Mouse (Mus musculus): ENCODE measurements around the gene Scube2. TPM values are rescaled to one million over a fixed set of nuclear protein-coding genes. Genes with fewer than 3 reads are reported as not detected.

Gene Scube2
- polyA plus RNA-seq, 1 experiment from 2014 or later: 3.2 TPM

GRCm38 (mm10) chr7:109848867-109849733, 16.4 kb downstream of the Scube2 start:
- Histone ChIP-seq H3K27ac (ENCODE audit: low read depth, low read length) (peak overlapping the region; percentile 62; the same call in 1 of the 2 replicates), H3K9ac (ENCODE audit: low read depth, low read length) (no peak overlapping the region), H3K4me2 (replicated peaks; ENCODE audit: low read depth, low read length) (no peak overlapping the region), H3K4me3 (ENCODE audit: low read depth, low read length) (no peak overlapping the region), H3K9me3 (ENCODE audit: control insufficient read depth, low read length) (no peaks in the 10 kb centered on the region), H3K27me3 (ENCODE audit: control insufficient read depth, insufficient read depth, low read length) (no peaks in the 10 kb centered on the region), H3K4me1 (replicated peaks; ENCODE audit: control insufficient read depth, insufficient read depth, low read length) (peaks cover 4% of the 10 kb centered on the region), H3K36me3 (ENCODE audit: control insufficient read depth, insufficient read depth, low read length) (no peaks in the 10 kb centered on the region)
- DNase-seq (ENCODE audit: low spot score): peak; percentile 44
- 37% methylated on average over 11 of the region's 11 CpGs for WGBS
- ATAC-seq (ENCODE audit: low FRiP score): peak; percentile 68

- no peaks in the 10 kb centered on the region for H3K9me3 ChIP-seq (ENCODE audit: control insufficient read depth, low read length)
- H3K4me3 ChIP-seq (ENCODE audit: low read depth, low read length): no peak overlapping the region
- ATAC-seq (ENCODE audit: low FRiP score) (no peak), DNase-seq (ENCODE audit: low spot score) (no peak)
- no peaks in the 10 kb centered on the region for H3K27me3 ChIP-seq (ENCODE audit: control insufficient read depth, insufficient read depth, low read length)
- H3K27ac ChIP-seq (ENCODE audit: low read depth, low read length): no peak overlapping the region
- no peak overlapping the region for H3K9ac ChIP-seq (ENCODE audit: low read depth, low read length)
- no peak overlapping the region for H3K4me2 ChIP-seq (replicated peaks; ENCODE audit: low read depth, low read length)
- 87% methylated on average over 6 of the region's 6 CpGs for WGBS
- H3K4me1 ChIP-seq (replicated peaks; ENCODE audit: control insufficient read depth, insufficient read depth, low read length): no peaks in the 10 kb centered on the region
- no peaks in the 10 kb centered on the region for H3K36me3 ChIP-seq (ENCODE audit: control insufficient read depth, insufficient read depth, low read length)
These were observed 21.4 kb downstream of the Scube2 start for GRCm38 (mm10) chr7:109844100-109844499.

GRCm38 (mm10) chr7:109841618-109842418, 23.7 kb downstream of the Scube2 start:
- DNase-seq (ENCODE audit: low spot score) (no peak), ATAC-seq (ENCODE audit: low FRiP score) (no peak)
- Histone ChIP-seq H3K4me1 (replicated peaks; ENCODE audit: control insufficient read depth, insufficient read depth, low read length) (no peaks in the 10 kb centered on the region), H3K36me3 (ENCODE audit: control insufficient read depth, insufficient read depth, low read length) (no peaks in the 10 kb centered on the region), H3K9me3 (ENCODE audit: control insufficient read depth, low read length) (no peaks in the 10 kb centered on the region), H3K27ac (ENCODE audit: low read depth, low read length) (no peak overlapping the region), H3K4me2 (replicated peaks; ENCODE audit: low read depth, low read length) (no peak overlapping the region), H3K4me3 (ENCODE audit: low read depth, low read length) (no peak overlapping the region), H3K9ac (ENCODE audit: low read depth, low read length) (no peak overlapping the region), H3K27me3 (ENCODE audit: control insufficient read depth, insufficient read depth, low read length) (no peaks in the 10 kb centered on the region)
- WGBS: 95% methylated on average over 13 of the region's 13 CpGs

- Histone ChIP-seq H3K27ac (ENCODE audit: low read depth, low read length) (no peak overlapping the region), H3K27me3 (ENCODE audit: control insufficient read depth, insufficient read depth, low read length) (no peaks in the 10 kb centered on the region), H3K9me3 (ENCODE audit: control insufficient read depth, low read length) (no peaks in the 10 kb centered on the region), H3K9ac (ENCODE audit: low read depth, low read length) (no peak overlapping the region), H3K4me3 (ENCODE audit: low read depth, low read length) (no peak overlapping the region), H3K4me2 (replicated peaks; ENCODE audit: low read depth, low read length) (no peak overlapping the region), H3K36me3 (ENCODE audit: control insufficient read depth, insufficient read depth, low read length) (no peaks in the 10 kb centered on the region), H3K4me1 (replicated peaks; ENCODE audit: control insufficient read depth, insufficient read depth, low read length) (no peaks in the 10 kb centered on the region)
- 66% methylated on average over 6 of the region's 6 CpGs for WGBS
- ATAC-seq (ENCODE audit: low FRiP score) (no peak), DNase-seq (ENCODE audit: low spot score) (no peak)
These were observed 24.4 kb downstream of the Scube2 start for GRCm38 (mm10) chr7:109841031-109841430.

GRCm38 (mm10) chr7:109838613-109839012, 26.9 kb downstream of the Scube2 start:
- Histone ChIP-seq H3K27me3 (ENCODE audit: control insufficient read depth, insufficient read depth, low read length) (no peaks in the 10 kb centered on the region), H3K4me1 (replicated peaks; ENCODE audit: control insufficient read depth, insufficient read depth, low read length) (no peaks in the 10 kb centered on the region), H3K4me3 (ENCODE audit: low read depth, low read length) (no peak overlapping the region), H3K9me3 (ENCODE audit: control insufficient read depth, low read length) (no peaks in the 10 kb centered on the region), H3K27ac (ENCODE audit: low read depth, low read length) (no peak overlapping the region), H3K4me2 (replicated peaks; ENCODE audit: low read depth, low read length) (no peak overlapping the region), H3K9ac (ENCODE audit: low read depth, low read length) (no peak overlapping the region), H3K36me3 (ENCODE audit: control insufficient read depth, insufficient read depth, low read length) (no peaks in the 10 kb centered on the region)
- no peak for ATAC-seq (ENCODE audit: low FRiP score)
- DNase-seq (ENCODE audit: low spot score): no peak
- WGBS: 92% methylated on average over 3 of the region's 3 CpGs

GRCm38 (mm10) chr7:109837651-109838050, 27.8 kb downstream of the Scube2 start:
- Histone ChIP-seq H3K9me3 (ENCODE audit: control insufficient read depth, low read length) (no peaks in the 10 kb centered on the region), H3K27ac (ENCODE audit: low read depth, low read length) (no peak overlapping the region), H3K9ac (ENCODE audit: low read depth, low read length) (no peak overlapping the region), H3K27me3 (ENCODE audit: control insufficient read depth, insufficient read depth, low read length) (no peaks in the 10 kb centered on the region), H3K4me1 (replicated peaks; ENCODE audit: control insufficient read depth, insufficient read depth, low read length) (no peaks in the 10 kb centered on the region), H3K4me3 (ENCODE audit: low read depth, low read length) (no peak overlapping the region), H3K36me3 (ENCODE audit: control insufficient read depth, insufficient read depth, low read length) (no peaks in the 10 kb centered on the region), H3K4me2 (replicated peaks; ENCODE audit: low read depth, low read length) (no peak overlapping the region)
- ATAC-seq (ENCODE audit: low FRiP score) (no peak), DNase-seq (ENCODE audit: low spot score) (no peak)
- 86% methylated on average over 6 of the region's 6 CpGs for WGBS

- Histone ChIP-seq H3K36me3 (ENCODE audit: control insufficient read depth, insufficient read depth, low read length) (no peaks in the 10 kb centered on the region), H3K27me3 (ENCODE audit: control insufficient read depth, insufficient read depth, low read length) (no peaks in the 10 kb centered on the region), H3K9ac (ENCODE audit: low read depth, low read length) (no peak overlapping the region), H3K4me1 (replicated peaks; ENCODE audit: control insufficient read depth, insufficient read depth, low read length) (no peaks in the 10 kb centered on the region), H3K4me3 (ENCODE audit: low read depth, low read length) (no peak overlapping the region), H3K4me2 (replicated peaks; ENCODE audit: low read depth, low read length) (no peak overlapping the region), H3K9me3 (ENCODE audit: control insufficient read depth, low read length) (no peaks in the 10 kb centered on the region), H3K27ac (ENCODE audit: low read depth, low read length) (no peak overlapping the region)
- 84% methylated on average over 6 of the region's 6 CpGs for WGBS
- DNase-seq (ENCODE audit: low spot score) (no peak), ATAC-seq (ENCODE audit: low FRiP score) (no peak)
These were observed 30.6 kb downstream of the Scube2 start for GRCm38 (mm10) chr7:109834894-109835293.

- H3K4me1 ChIP-seq (replicated peaks; ENCODE audit: control insufficient read depth, insufficient read depth, low read length): no peaks in the 10 kb centered on the region
- H3K4me3 ChIP-seq (ENCODE audit: low read depth, low read length): no peak overlapping the region
- no peaks in the 10 kb centered on the region for H3K36me3 ChIP-seq (ENCODE audit: control insufficient read depth, insufficient read depth, low read length)
- no peak overlapping the region for H3K4me2 ChIP-seq (replicated peaks; ENCODE audit: low read depth, low read length)
- H3K9ac ChIP-seq (ENCODE audit: low read depth, low read length): no peak overlapping the region
- no peaks in the 10 kb centered on the region for H3K9me3 ChIP-seq (ENCODE audit: control insufficient read depth, low read length)
- WGBS: 91% methylated on average over 2 of the region's 2 CpGs
- ATAC-seq (ENCODE audit: low FRiP score) (no peak), DNase-seq (ENCODE audit: low spot score) (no peak)
- no peak overlapping the region for H3K27ac ChIP-seq (ENCODE audit: low read depth, low read length)
- no peaks in the 10 kb centered on the region for H3K27me3 ChIP-seq (ENCODE audit: control insufficient read depth, insufficient read depth, low read length)
These were observed 34.1 kb downstream of the Scube2 start for GRCm38 (mm10) chr7:109831376-109831775.
